Mouse (Mus musculus) CH12.LX (cell line): ENCODE measurements around the gene Pla2r1. TPM values are rescaled to one million over a fixed set of nuclear protein-coding genes. Genes with fewer than 3 reads are reported as not detected.

Experiments used
- DNase-seq: peaks from one replicate; pipeline ENCODE4 v3.0.0-alpha.2; 2013; ENCODE audit errors: extremely low read depth
- H3K27ac ChIP-seq: 2 replicates; pipeline ENCODE4 v1.5.1; 2012; ENCODE audit warnings: low read depth, mild to moderate bottlenecking, control low read depth, moderate library complexity; ENCODE audit not compliant: insufficient read depth
- H3K27me3 ChIP-seq: replicated peaks from 2 replicates; pipeline ENCODE3; 2012; ENCODE audit warnings: inconsistent platforms
- H3K36me3 ChIP-seq, 2 experiments: replicated peaks in 1 of 2; 2 replicates each; pipeline versions ENCODE3 to v1.6.1; 2012; ENCODE audit warnings: inconsistent platforms in 1 of 2, low read length in 1 of 2, mild to moderate bottlenecking in 1 of 2, mixed read lengths in 1 of 2, moderate library complexity in 1 of 2; ENCODE audit not compliant: control insufficient read depth in 1 of 2, insufficient read depth in 1 of 2
- H3K4me1 ChIP-seq, 2 experiments: 2 replicates each; pipeline ENCODE4 v1.6.1; 2012; ENCODE audit warnings: inconsistent platforms in 1 of 2, moderate library complexity in 1 of 2; ENCODE audit not compliant: insufficient read depth in 2 of 2, control insufficient read depth in 1 of 2
- H3K4me2 ChIP-seq: 2 replicates; pipeline ENCODE4 v1.6.1; 2012; ENCODE audit warnings: low read depth, mild to moderate bottlenecking, control low read depth; ENCODE audit not compliant: poor library complexity, insufficient read depth, severe bottlenecking
- H3K4me3 ChIP-seq, 3 experiments: fragments of 150-350 bp in 1 of 3; sonication (generic) in 1 of 3; replicated peaks in 1 of 3; 2 replicates each; pipeline versions ENCODE3 to v1.5.1; 2011 to 2012; ENCODE audit warnings: low read depth in 2 of 3, low read length in 2 of 3, mild to moderate bottlenecking in 2 of 3, moderate library complexity in 2 of 3, control low read depth in 1 of 3, improper control_type of control experiment in 1 of 3, inconsistent platforms in 1 of 3, mixed read lengths in 1 of 3; ENCODE audit not compliant: poor library complexity in 1 of 3
- H3K79me2 ChIP-seq: replicated peaks from 2 replicates; pipeline ENCODE4 v1.6.1; 2012; ENCODE audit warnings: mild to moderate bottlenecking, moderate library complexity; ENCODE audit not compliant: control insufficient read depth, poor library complexity, insufficient read depth, severe bottlenecking; ENCODE audit errors: extremely low read depth
- H3K9ac ChIP-seq: 2 replicates; pipeline ENCODE4 v1.6.1; 2012; ENCODE audit warnings: low read depth, mild to moderate bottlenecking, control low read depth, moderate library complexity; ENCODE audit not compliant: insufficient read depth
- H3K9me3 ChIP-seq: replicated peaks from 2 replicates; pipeline ENCODE3; 2012; ENCODE audit warnings: low read length, inconsistent platforms, mixed read lengths
- BHLHE40 ChIP-seq: IDR thresholded peaks from 2 replicates; pipeline ENCODE4 v1.6.1; 2011; ENCODE audit warnings: mild to moderate bottlenecking, low read depth, low read length, improper control_type of control experiment
- CHD1 ChIP-seq: IDR thresholded peaks from 2 replicates; pipeline ENCODE4 v1.6.1; 2012; ENCODE audit warnings: low read depth, low read length, improper control_type of control experiment, inconsistent platforms
- CTCF ChIP-seq, 2 experiments: IDR thresholded peaks in 1 of 2; conservative IDR thresholded peaks in 1 of 2; 2 replicates each; pipeline ENCODE4 v1.5.1; 2011 to 2012; ENCODE audit warnings: low read depth in 2 of 2, low read length in 2 of 2, improper control_type of control experiment in 1 of 2, inconsistent platforms in 1 of 2, mild to moderate bottlenecking in 1 of 2, moderate library complexity in 1 of 2
- HCFC1 ChIP-seq: IDR thresholded peaks from 2 replicates; pipeline ENCODE4 v1.6.1; 2012; ENCODE audit warnings: low read depth, mild to moderate bottlenecking, inconsistent platforms, low read length, improper control_type of control experiment
- IRF4 ChIP-seq: IDR thresholded peaks from 2 replicates; pipeline ENCODE4 v1.6.1; 2014; ENCODE audit warnings: low read depth, mild to moderate bottlenecking, inconsistent platforms, low read length, improper control_type of control experiment
- JUND ChIP-seq: conservative IDR thresholded peaks from 2 replicates; pipeline ENCODE4 v1.6.1; 2011; ENCODE audit warnings: low read depth, low read length, improper control_type of control experiment
- MAFK ChIP-seq: IDR thresholded peaks from 2 replicates; pipeline ENCODE4 v1.6.1; 2011; ENCODE audit warnings: low read length, improper control_type of control experiment; ENCODE audit not compliant: insufficient replicate concordance
- MAZ ChIP-seq: IDR thresholded peaks from 2 replicates; pipeline ENCODE4 v1.6.1; 2012; ENCODE audit warnings: low read depth, mild to moderate bottlenecking, inconsistent platforms, low read length, improper control_type of control experiment, moderate library complexity
- MXI1 ChIP-seq: IDR thresholded peaks from 2 replicates; pipeline ENCODE4 v1.6.1; 2011; ENCODE audit warnings: mild to moderate bottlenecking, low read depth, low read length, improper control_type of control experiment
- MYC ChIP-seq: IDR thresholded peaks from 2 replicates; pipeline ENCODE4 v1.6.1; 2011; ENCODE audit warnings: low read depth, mild to moderate bottlenecking, improper control_type of control experiment, low read length
- PAX5 ChIP-seq: IDR thresholded peaks from 2 replicates; pipeline ENCODE4 v1.6.1; 2012; ENCODE audit warnings: low read length, inconsistent platforms, mixed read lengths
- POLR2AphosphoS2 ChIP-seq: IDR thresholded peaks from 2 replicates; pipeline ENCODE4 v1.6.1; 2011; ENCODE audit warnings: low read depth, low read length, improper control_type of control experiment
- RAD21 ChIP-seq: IDR thresholded peaks from 2 replicates; pipeline ENCODE4 v1.6.1; 2011; ENCODE audit warnings: low read depth, mild to moderate bottlenecking, low read length, improper control_type of control experiment, moderate library complexity
- SIN3A ChIP-seq: IDR thresholded peaks from 2 replicates; pipeline ENCODE4 v1.6.1; 2012; ENCODE audit warnings: low read length, improper control_type of control experiment, inconsistent platforms
- SMC3 ChIP-seq: IDR thresholded peaks from 2 replicates; pipeline ENCODE4 v1.6.1; 2011; ENCODE audit warnings: low read depth, low read length, improper control_type of control experiment
- TBP ChIP-seq: conservative IDR thresholded peaks from 2 replicates; pipeline ENCODE4 v1.6.1; 2011; ENCODE audit warnings: low read depth, low read length, improper control_type of control experiment
- TCF12 ChIP-seq: IDR thresholded peaks from 2 replicates; pipeline ENCODE4 v1.6.1; 2014; ENCODE audit warnings: low read depth, mild to moderate bottlenecking, inconsistent platforms, low read length, improper control_type of control experiment
- USF1 ChIP-seq: IDR thresholded peaks from 2 replicates; pipeline ENCODE4 v1.6.1; 2014; ENCODE audit warnings: low read depth, mild to moderate bottlenecking, inconsistent platforms, low read length, improper control_type of control experiment
- USF2 ChIP-seq: conservative IDR thresholded peaks from 2 replicates; pipeline ENCODE4 v1.6.1; 2011; ENCODE audit warnings: low read depth, low read length, improper control_type of control experiment
- ZC3H11A ChIP-seq: IDR thresholded peaks from 2 replicates; pipeline ENCODE4 v1.6.1; 2012; ENCODE audit warnings: low read depth, mild to moderate bottlenecking, inconsistent platforms, low read length, improper control_type of control experiment
- ZMIZ1 ChIP-seq: IDR thresholded peaks from 2 replicates; pipeline ENCODE4 v1.6.1; 2012; ENCODE audit warnings: low read depth, mild to moderate bottlenecking, inconsistent platforms, low read length, improper control_type of control experiment
- dilution Hi-C: fragments of 300-500 bp; cut with MboI; formaldehyde crosslinking; loops from 2 replicates; pipeline ENCODE4 v1.14.3; 2020; ENCODE audit warnings: low sequenced_read_pairs; ENCODE audit not compliant: extremely low pct_unique_long_range_greater_than_20kb, extremely low pct_ligation_motif_present
- in situ Hi-C: fragments of 300-500 bp; cut with MboI; formaldehyde crosslinking; loops from 3 replicates; pipeline ENCODE4 v1.14.3; 2019; ENCODE audit warnings: low sequenced_read_pairs, low pct_ligation_motif_present, low pct_unique_long_range_greater_than_20kb, mixed read lengths
- polyA plus RNA-seq: library from polyadenylated mRNA; unstranded; fragments of >175 nt; gene quantifications from 2 replicates; pipeline ENCODE4 v1.2.1, GENCODE M21; 2012; ENCODE audit warnings: low read depth; ENCODE audit not compliant: insufficient read length
- total RNA-seq, 2 experiments: library from RNA; depleted of rRNA; stranded (reverse); fragments of 300-350 nt in 1 of 2; fragments of >200 nt in 1 of 2; gene quantifications; 2 replicates each; pipeline ENCODE4 v1.2.3; 2012 to 2014

The Pla2r1 gene
- total and polyA plus RNA-seq, 3 experiments: not detected

GRCm38 (mm10) chr2:60479906-60480305 is 73.2 kb downstream of the Pla2r1 start:
- dilution Hi-C loops (no loop called here), in situ Hi-C loops (no loop called here)
- Histone ChIP-seq H3K79me2 (no peaks in the 10 kb centered on the region), H3K36me3 (no peaks in the 10 kb centered on the region), H3K9ac (no peak overlapping the region), H3K27ac (no peak overlapping the region), H3K4me1 (peaks cover 0 to 7% of the 10 kb centered on the region in 2 experiments; a peak in 1 of 4 replicates), H3K4me3 (no peak overlapping the region), H3K4me2 (no peak overlapping the region), H3K27me3 (no peaks in the 10 kb centered on the region), H3K9me3 (no peaks in the 10 kb centered on the region)
- DNase-seq: no peak
- TF ChIP-seq BHLHE40: no peak
- no peak for TF ChIP-seq SIN3A
- TF ChIP-seq MXI1: no peak
- no peak for TF ChIP-seq HCFC1
- no peak for TF ChIP-seq TBP
- TF ChIP-seq JUND: no peak
- no peak for TF ChIP-seq USF2
- TF ChIP-seq MAFK: no peak
- TF ChIP-seq CHD1: no peak
- TF ChIP-seq SMC3: no peak
- no peak for TF ChIP-seq PAX5
- no peak for TF ChIP-seq MAZ
- TF ChIP-seq MYC: no peak
- no peak for TF ChIP-seq RAD21
- TF ChIP-seq POLR2AphosphoS2: no peak
- TF ChIP-seq TCF12: no peak
- no peak for TF ChIP-seq ZC3H11A
- TF ChIP-seq IRF4: no peak
- TF ChIP-seq ZMIZ1: no peak

DNA sequence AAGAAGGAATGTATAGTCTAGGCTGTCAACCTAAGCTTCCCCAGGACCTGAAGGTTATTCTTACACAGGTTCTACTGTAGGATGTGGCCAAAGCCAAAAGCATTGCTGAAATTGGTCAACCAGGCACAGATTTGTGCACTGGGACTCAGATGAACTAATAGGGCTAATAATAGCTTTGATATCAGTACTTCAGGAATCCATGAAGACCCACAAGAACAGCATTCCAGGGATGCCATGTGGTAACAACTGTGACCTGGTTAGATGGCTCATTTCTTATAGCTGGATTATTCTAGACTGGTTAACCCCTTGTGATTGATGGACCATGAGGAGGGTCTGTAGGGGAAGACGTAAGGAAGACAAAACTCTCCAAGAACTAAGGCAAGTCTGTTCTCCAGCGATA is 74.3 kb downstream of the Pla2r1 start:
- in situ Hi-C loops: no loop called here
- H3K4me1 ChIP-seq: peaks cover 0 to 7% of the 10 kb centered on the region in 2 experiments; a peak in 1 of 4 replicates
- no peak overlapping the region for H3K4me2 ChIP-seq
- dilution Hi-C loops: no loop called here
- H3K27me3 ChIP-seq: no peaks in the 10 kb centered on the region
- no peaks in the 10 kb centered on the region for H3K9me3 ChIP-seq
- H3K79me2 ChIP-seq: no peaks in the 10 kb centered on the region
- no peak overlapping the region for H3K9ac ChIP-seq
- H3K36me3 ChIP-seq: no peaks in the 10 kb centered on the region
- no peak overlapping the region for H3K27ac ChIP-seq
- no peak for DNase-seq
- TF ChIP-seq CTCF (conservative IDR thresholded peaks at IDR 0.05 in 1 of 2, IDR thresholded peaks at IDR 0.05 in 1 of 2; ENCODE audit: low read depth in 2 of 2, low read length in 2 of 2) (no peak), USF1 (no peak), SIN3A (no peak), ZC3H11A (no peak)
- no peak overlapping the region for H3K4me3 ChIP-seq
